ENCODE assay signal across 8 mouse cellular contexts in genomic region chr11:119026203-119026602, GRCm38 (mm10). TPM values are rescaled to one million over a fixed set of nuclear protein-coding genes. Genes with fewer than 3 reads are reported as not detected.
DNase-seq lines count a peak whose midpoint lies in the region; ATAC-seq and TF ChIP-seq lines count a peak whose summit lies in the region.

No protein-coding gene starts in this region.

- H3K4me2 ChIP-seq in hindbrain, embryonic 16.5 days (ENCODE audit: low read length), result peak overlapping the region; percentile 7; the same call in 1 of the 2 replicates
- peak overlapping the region; percentile 91 for H3K4me2 ChIP-seq in neural tube, embryonic 13.5 days
- H3K4me2 ChIP-seq in liver, embryonic 12.5 days, result no peak overlapping the region

- ATAC-seq in hindbrain, embryonic 16.5 days, result no peak
- no peak for ATAC-seq in neural tube, embryonic 13.5 days (ENCODE audit: low read depth)
- ATAC-seq in liver, embryonic 12.5 days, result no peak

- no peak overlapping the region for H3K27ac ChIP-seq in hindbrain, embryonic 16.5 days (ENCODE audit: low read depth, low read length)
- no peak overlapping the region for H3K27ac ChIP-seq in neural tube, embryonic 13.5 days (replicated peaks)
- H3K27ac ChIP-seq in liver, embryonic 12.5 days, result no peak overlapping the region
- H3K27ac ChIP-seq in layer of hippocampus, adult 2 months, result no peak overlapping the region

- DNase-seq in retina, postnatal 1 day, result peak; percentile 49
- no peak for DNase-seq in retina, embryonic 14.5 days (ENCODE audit: low spot score)
- DNase-seq in gastrocnemius, postnatal 25 days, result peak; percentile 39
- DNase-seq in yolk sac, embryonic 10.5 days (ENCODE audit: low spot score), result no peak
- no peak for DNase-seq in layer of hippocampus, adult 2 months (ENCODE audit: low spot score in 2 of 2)

- peaks cover 37% of the 10 kb centered on the region for H3K4me1 ChIP-seq in hindbrain, embryonic 16.5 days (ENCODE audit: control insufficient read depth, insufficient read depth, low read depth, low read length)
- H3K4me1 ChIP-seq in neural tube, embryonic 13.5 days (replicated peaks), result peaks cover 47% of the 10 kb centered on the region
- H3K4me1 ChIP-seq in liver, embryonic 12.5 days, result peaks cover 25% of the 10 kb centered on the region

- H3K36me3 ChIP-seq in hindbrain, embryonic 16.5 days (ENCODE audit: control insufficient read depth, insufficient read depth, low read length), result peaks cover 30% of the 10 kb centered on the region
- H3K36me3 ChIP-seq in neural tube, embryonic 13.5 days, result peaks cover 52% of the 10 kb centered on the region
- H3K36me3 ChIP-seq in liver, embryonic 12.5 days, result peaks cover 33% of the 10 kb centered on the region

- H3K9me3 ChIP-seq in hindbrain, embryonic 16.5 days (ENCODE audit: control insufficient read depth, low read length), result no peaks in the 10 kb centered on the region
- H3K9me3 ChIP-seq in neural tube, embryonic 13.5 days, result no peaks in the 10 kb centered on the region
- H3K9me3 ChIP-seq in liver, embryonic 12.5 days (replicated peaks), result no peaks in the 10 kb centered on the region

- peaks cover 2% of the 10 kb centered on the region; the same call in 1 of the 2 replicates for H3K27me3 ChIP-seq in hindbrain, embryonic 16.5 days (replicated peaks; ENCODE audit: control insufficient read depth, insufficient read depth, low read length)
- H3K27me3 ChIP-seq in neural tube, embryonic 13.5 days, result peaks cover 4% of the 10 kb centered on the region
- H3K27me3 ChIP-seq in liver, embryonic 12.5 days (replicated peaks), result peaks cover 52% of the 10 kb centered on the region

- TF ChIP-seq CTCF in layer of hippocampus, adult 2 months (conservative IDR thresholded peaks at IDR 0.05), result no peak

- 30% methylated on average over 12 of the region's 12 CpGs for WGBS in hindbrain, embryonic 16.5 days
- WGBS in neural tube, embryonic 13.5 days, result 58% methylated on average over 12 of the region's 12 CpGs
- 61% methylated on average over 12 of the region's 12 CpGs for whole genome bisulfite sequencing in liver, embryonic 12.5 days (ENCODE audit: insufficient replicate concordance)

- no peak overlapping the region for H3K4me3 ChIP-seq in hindbrain, embryonic 16.5 days (ENCODE audit: low read length)
- no peak overlapping the region for H3K4me3 ChIP-seq in neural tube, embryonic 13.5 days
- no peak overlapping the region for H3K4me3 ChIP-seq in liver, embryonic 12.5 days
- H3K4me3 ChIP-seq in layer of hippocampus, adult 2 months, result no peak overlapping the region

- H3K9ac ChIP-seq in hindbrain, embryonic 16.5 days (ENCODE audit: low read depth, low read length), result peak overlapping the region; percentile 5; the same call in 1 of the 2 replicates
- peak overlapping the region; percentile 95 for H3K9ac ChIP-seq in neural tube, embryonic 13.5 days
- no peak overlapping the region for H3K9ac ChIP-seq in liver, embryonic 12.5 days

RNA-seq across cellular contexts. Expression of gene Cbx2, which starts 3.4 kb away (rescaled TPM):
- 1 to 10 TPM in 1 of 2 experiments, under 1 TPM in 1; 0.69 to 1.4 TPM for total RNA-seq in gastrocnemius, postnatal 25 days (2021)
- polyA plus RNA-seq in hindbrain, embryonic 16.5 days (2015; fragmentation: Nextera tagmentation; extraction: Ambion mirVana), result 10.7 and 14.0 TPM in 2 replicates
- 17.4 and 21.4 TPM in 2 replicates for polyA plus RNA-seq in neural tube, embryonic 13.5 days (2015; fragmentation: Nextera tagmentation; extraction: Ambion mirVana)
- polyA plus RNA-seq in liver, embryonic 12.5 days (2016; fragmentation: Nextera tagmentation; extraction: Ambion mirVana), result 8.6 TPM in 2 replicates
- 1 to 10 TPM; 2.9 to 3.1 TPM for total RNA-seq in layer of hippocampus, adult 2 months (2021)

RNA-seq across cellular contexts. Expression of gene Cbx8, which starts 14.6 kb away (rescaled TPM):
- total RNA-seq in gastrocnemius, postnatal 25 days (2021), result 1 to 10 TPM; 1.4 to 1.8 TPM
- 8.5 and 9.5 TPM in 2 replicates for polyA plus RNA-seq in hindbrain, embryonic 16.5 days (2015; fragmentation: Nextera tagmentation; extraction: Ambion mirVana)
- polyA plus RNA-seq in neural tube, embryonic 13.5 days (2015; fragmentation: Nextera tagmentation; extraction: Ambion mirVana), result 7.0 and 8.5 TPM in 2 replicates
- polyA plus RNA-seq in liver, embryonic 12.5 days (2016; fragmentation: Nextera tagmentation; extraction: Ambion mirVana), result 2.5 and 3.3 TPM in 2 replicates
- 10 to 100 TPM; 10.2 to 11.3 TPM for total RNA-seq in layer of hippocampus, adult 2 months (2021)

RNA-seq across cellular contexts. Expression of gene Enpp7, which starts 38.2 kb away (rescaled TPM):
- total RNA-seq in gastrocnemius, postnatal 25 days (2021), result not detected
- polyA plus RNA-seq in hindbrain, embryonic 16.5 days (2015; fragmentation: Nextera tagmentation; extraction: Ambion mirVana), result not detected in 2 replicates
- not detected in 2 replicates for polyA plus RNA-seq in neural tube, embryonic 13.5 days (2015; fragmentation: Nextera tagmentation; extraction: Ambion mirVana)
- polyA plus RNA-seq in liver, embryonic 12.5 days (2016; fragmentation: Nextera tagmentation; extraction: Ambion mirVana), result not detected in 2 replicates
- not detected for total RNA-seq in layer of hippocampus, adult 2 months (2021)

RNA-seq across cellular contexts. Expression of gene Cbx4, which starts 59.8 kb away (rescaled TPM):
- total RNA-seq in gastrocnemius, postnatal 25 days (2021), result 1 to 10 TPM; 2.4 to 3.5 TPM
- polyA plus RNA-seq in hindbrain, embryonic 16.5 days (2015; fragmentation: Nextera tagmentation; extraction: Ambion mirVana), result 23.4 and 24.8 TPM in 2 replicates
- 14.8 and 16.5 TPM in 2 replicates for polyA plus RNA-seq in neural tube, embryonic 13.5 days (2015; fragmentation: Nextera tagmentation; extraction: Ambion mirVana)
- polyA plus RNA-seq in liver, embryonic 12.5 days (2016; fragmentation: Nextera tagmentation; extraction: Ambion mirVana), result 3.2 and 3.3 TPM in 2 replicates
- 10 to 100 TPM; 53.7 to 60.4 TPM for total RNA-seq in layer of hippocampus, adult 2 months (2021)

Comparison
In these comparisons a context has a peak if more than half of its experiments do, and no peak if none do; other contexts are left out.
1. DNase-seq: peak in retina, postnatal 1 day (single experiment) and gastrocnemius, postnatal 25 days (single experiment); none in retina, embryonic 14.5 days (single experiment), yolk sac, embryonic 10.5 days (single experiment) and layer of hippocampus, adult 2 months (0 of 2).